Mouse (Mus musculus) liver, postnatal 0 days (tissue): Measurements from ENCODE around the gene Dlg2. TPM values are rescaled to one million over a fixed set of nuclear protein-coding genes. Genes with fewer than 3 reads are reported as not detected.

ENCODE experiments used
- ATAC-seq: fragments of 200-750 bp; cut with Nextera tagmentation; 2 replicates; pipeline ENCODE4 v1.8.0; 2017; ENCODE audit warnings: mild to moderate bottlenecking, moderate library complexity
- DNase-seq: peaks from one replicate; pipeline ENCODE4 v3.0.0-alpha.2; 2016
- H3K27ac ChIP-seq: fragments of 300-500 bp; sonication (generic); 2 replicates; pipeline ENCODE4 v1.5.1; 2014; ENCODE audit warnings: antibody characterized with exemption, moderate library complexity, mild to moderate bottlenecking, low read depth
- H3K27me3 ChIP-seq: fragments of 300-500 bp; sonication (generic); 2 replicates; pipeline ENCODE4 v1.6.1; 2014; ENCODE audit warnings: low read length, control low read depth, mixed read lengths; ENCODE audit not compliant: insufficient read depth
- H3K36me3 ChIP-seq: fragments of 300-500 bp; sonication (generic); replicated peaks from 2 replicates; pipeline ENCODE4 v1.6.1; 2014; ENCODE audit warnings: mild to moderate bottlenecking, control low read depth, low read length, moderate library complexity, mixed read lengths; ENCODE audit not compliant: insufficient read depth
- H3K4me1 ChIP-seq: fragments of 300-500 bp; sonication (generic); 2 replicates; pipeline ENCODE4 v1.6.1; 2014; ENCODE audit warnings: antibody characterized with exemption, mild to moderate bottlenecking, control low read depth; ENCODE audit not compliant: insufficient read depth
- H3K4me2 ChIP-seq: fragments of 300-500 bp; sonication (generic); 2 replicates; pipeline ENCODE4 v1.6.1; 2014; ENCODE audit warnings: low read depth, mild to moderate bottlenecking, low read length, moderate library complexity, mixed read lengths
- H3K4me3 ChIP-seq: fragments of 300-500 bp; sonication (generic); 2 replicates; pipeline ENCODE4 v1.5.1; 2014; ENCODE audit warnings: low read depth, low read length
- H3K9ac ChIP-seq: fragments of 300-500 bp; sonication (generic); replicated peaks from 2 replicates; pipeline ENCODE4 v1.6.1; 2014; ENCODE audit warnings: mild to moderate bottlenecking, moderate library complexity
- H3K9me3 ChIP-seq: fragments of 300-500 bp; sonication (generic); 2 replicates; pipeline ENCODE4 v1.6.1; 2016; ENCODE audit warnings: mild to moderate bottlenecking, control low read depth, low read length, mixed read lengths
- CTCF ChIP-seq: sonication (generic); IDR thresholded peaks from 2 replicates; pipeline ENCODE4 v1.5.1; 2016; ENCODE audit warnings: antibody characterized with exemption, low read depth
- EP300 ChIP-seq: IDR thresholded peaks from 2 replicates; pipeline ENCODE4 v1.6.1; 2016; ENCODE audit warnings: antibody characterized with exemption, low read depth, mild to moderate bottlenecking
- WGBS: fragments of 180-500 bp; shearing (Covaris S2); extraction: QIAGEN DNeasy Blood & Tissue Kit; methylation state at CpG from one replicate; pipeline ENCODE4 v1.1.7; 2014; ENCODE audit not compliant: insufficient replicate concordance; 5-methylcytosine and 5-hydroxymethylcytosine counted together
- polyA plus RNA-seq: library from polyadenylated mRNA; unstranded; fragments of >200 nt; fragmentation: Nextera tagmentation; extraction: Ambion mirVana; gene quantifications from 2 replicates; pipeline ENCODE4 v1.2.1, GENCODE M21; 2015

Gene Dlg2
- polyA plus RNA-seq, 1 experiment from 2014 or later, result 0.41 TPM

DNA sequence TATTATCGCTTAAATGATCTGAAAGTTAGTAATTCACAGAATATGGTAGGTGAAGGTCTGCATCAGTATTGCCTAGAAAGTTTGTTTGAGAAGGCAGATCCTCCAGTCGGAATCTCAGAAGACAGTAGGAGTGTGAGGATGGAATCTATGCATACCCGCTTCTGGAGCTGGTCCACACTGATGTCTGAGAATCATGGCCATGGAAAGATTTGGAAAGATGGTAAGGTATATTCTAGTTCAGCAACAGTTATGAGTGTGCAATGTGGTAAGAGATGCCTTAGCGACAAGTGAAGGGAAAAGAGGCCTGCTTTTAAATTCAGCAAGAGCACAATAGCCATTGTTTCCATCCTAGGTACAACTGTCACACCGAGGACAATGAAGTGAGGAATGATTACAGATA lies 464.3 kb downstream of the Dlg2 start:
- Histone ChIP-seq H3K9ac (no peak overlapping the region), H3K36me3 (no peaks in the 10 kb centered on the region), H3K27ac (no peak overlapping the region), H3K4me2 (no peak overlapping the region), H3K9me3 (no peaks in the 10 kb centered on the region), H3K4me3 (no peak overlapping the region), H3K4me1 (no peaks in the 10 kb centered on the region), H3K27me3 (no peaks in the 10 kb centered on the region)
- ATAC-seq (no peak), DNase-seq (no peak)
- WGBS, result 77% methylated on average over 5 of the region's 5 CpGs
- TF ChIP-seq EP300 (no peak), CTCF (no peak)

DNA sequence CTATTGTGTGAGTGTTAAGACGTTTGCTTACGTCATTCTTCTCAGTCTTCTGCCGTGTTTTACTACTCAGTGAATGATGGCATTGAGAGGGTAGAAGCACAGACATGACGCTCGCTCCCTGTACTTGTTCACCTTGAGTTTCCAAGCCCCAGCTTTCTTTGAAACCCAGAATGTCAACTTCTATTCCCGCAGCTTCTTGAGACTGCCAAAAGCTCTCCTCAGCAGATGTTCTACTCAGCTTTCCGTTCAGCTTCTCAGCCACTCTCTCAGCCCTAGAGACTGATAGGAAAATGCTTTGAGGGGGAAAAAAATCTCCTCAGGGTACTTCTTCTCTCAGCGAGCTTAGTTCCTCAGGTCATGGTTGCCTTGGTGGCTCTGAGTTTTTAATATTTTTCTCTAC lies 470.6 kb downstream of the Dlg2 start:
- H3K4me2 ChIP-seq, result no peak overlapping the region
- no peaks in the 10 kb centered on the region for H3K27me3 ChIP-seq
- H3K9me3 ChIP-seq, result no peaks in the 10 kb centered on the region
- H3K36me3 ChIP-seq, result no peaks in the 10 kb centered on the region
- ATAC-seq (no peak), DNase-seq (no peak)
- H3K4me3 ChIP-seq, result no peak overlapping the region
- H3K9ac ChIP-seq, result no peak overlapping the region
- TF ChIP-seq EP300, result no peak
- no peak for TF ChIP-seq CTCF
- no peaks in the 10 kb centered on the region for H3K4me1 ChIP-seq
- H3K27ac ChIP-seq, result no peak overlapping the region
- 72% methylated on average over 8 of the region's 8 CpGs for WGBS

DNA sequence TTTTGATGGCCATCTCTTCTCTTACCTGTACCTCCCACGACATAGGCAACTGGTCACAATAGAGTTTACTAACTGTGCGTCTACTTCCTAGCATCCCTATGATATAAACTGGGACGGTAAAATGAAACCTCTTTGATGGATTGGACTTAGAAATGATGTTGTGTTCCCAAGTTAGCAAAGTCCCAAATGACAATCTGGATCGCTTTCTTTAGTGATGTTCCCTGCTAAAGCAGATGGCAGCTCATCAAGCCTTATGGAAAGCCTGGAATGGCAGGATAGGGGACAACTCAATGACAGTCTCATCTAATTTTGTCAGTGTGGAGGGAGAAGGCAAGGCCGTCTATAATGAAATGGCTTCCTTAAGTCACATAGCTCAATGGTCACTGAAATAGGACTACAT lies 472.7 kb downstream of the Dlg2 start:
- 78% methylated on average over 5 of the region's 5 CpGs for WGBS
- DNase-seq, result no peak

DNA sequence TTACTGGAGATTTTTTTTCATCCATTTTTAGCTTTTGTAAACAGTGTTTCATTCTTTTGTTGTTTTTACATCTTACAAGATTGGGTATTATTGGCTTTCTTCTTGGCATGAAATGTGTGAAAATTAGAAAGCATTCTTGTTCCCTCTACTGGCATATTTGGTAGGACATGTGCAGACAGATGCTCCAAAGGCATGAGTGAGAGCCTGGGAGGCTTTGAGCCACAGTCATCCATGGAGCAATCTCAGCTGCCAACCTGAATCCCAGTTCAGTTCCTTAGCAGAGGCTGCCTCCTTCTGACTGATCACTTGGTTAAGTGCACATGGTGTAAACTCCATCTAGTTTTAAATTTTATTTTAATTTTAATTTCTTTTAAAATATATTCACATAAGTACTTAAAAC lies 500.8 kb downstream of the Dlg2 start:
- Histone ChIP-seq H3K9ac (no peak overlapping the region), H3K4me1 (no peaks in the 10 kb centered on the region), H3K27me3 (no peaks in the 10 kb centered on the region), H3K36me3 (no peaks in the 10 kb centered on the region), H3K27ac (no peak overlapping the region), H3K4me3 (no peak overlapping the region), H3K9me3 (no peaks in the 10 kb centered on the region), H3K4me2 (no peak overlapping the region)
- ATAC-seq (no peak), DNase-seq (no peak)
- no peak for TF ChIP-seq EP300
- TF ChIP-seq CTCF, result 0 out of 2 replicates have a peak, but pooled peaks have one; percentile 11

More for the DNA sequence above, 472.7 kb downstream of the Dlg2 start:
- Histone ChIP-seq H3K9me3 (no peaks in the 10 kb centered on the region), H3K36me3 (no peaks in the 10 kb centered on the region), H3K9ac (no peak overlapping the region), H3K27me3 (no peaks in the 10 kb centered on the region), H3K4me3 (no peak overlapping the region), H3K27ac (no peak overlapping the region), H3K4me1 (no peaks in the 10 kb centered on the region), H3K4me2 (no peak overlapping the region)
- ATAC-seq, result no peak
- no peak for TF ChIP-seq CTCF
- TF ChIP-seq EP300, result no peak

DNA sequence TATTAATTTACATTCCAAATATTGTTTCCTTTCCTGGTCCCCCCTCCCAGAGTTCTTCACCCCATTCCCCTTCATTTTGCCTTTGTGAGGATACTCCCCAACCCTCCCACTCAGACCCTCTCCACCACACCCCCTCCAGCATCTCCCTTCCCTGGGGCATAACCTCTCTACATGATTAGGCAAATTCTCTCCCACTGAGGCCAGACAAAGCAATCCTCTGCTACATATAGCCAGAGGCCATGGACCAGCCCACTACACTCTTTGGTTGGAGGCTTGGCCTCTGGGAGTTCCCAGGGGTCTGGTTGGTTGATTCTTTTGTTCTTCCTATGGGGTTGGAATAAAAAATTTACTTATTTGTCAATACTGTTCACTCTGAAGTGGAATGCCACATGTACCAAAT lies 505.6 kb downstream of the Dlg2 start:
- Histone ChIP-seq H3K27me3 (no peaks in the 10 kb centered on the region), H3K4me2 (no peak overlapping the region), H3K4me3 (no peak overlapping the region), H3K27ac (no peak overlapping the region), H3K36me3 (no peaks in the 10 kb centered on the region), H3K9me3 (no peaks in the 10 kb centered on the region), H3K4me1 (no peaks in the 10 kb centered on the region), H3K9ac (no peak overlapping the region)
- no peak for DNase-seq
- TF ChIP-seq CTCF, result no peak
- TF ChIP-seq EP300, result no peak
- ATAC-seq, result no peak

DNA sequence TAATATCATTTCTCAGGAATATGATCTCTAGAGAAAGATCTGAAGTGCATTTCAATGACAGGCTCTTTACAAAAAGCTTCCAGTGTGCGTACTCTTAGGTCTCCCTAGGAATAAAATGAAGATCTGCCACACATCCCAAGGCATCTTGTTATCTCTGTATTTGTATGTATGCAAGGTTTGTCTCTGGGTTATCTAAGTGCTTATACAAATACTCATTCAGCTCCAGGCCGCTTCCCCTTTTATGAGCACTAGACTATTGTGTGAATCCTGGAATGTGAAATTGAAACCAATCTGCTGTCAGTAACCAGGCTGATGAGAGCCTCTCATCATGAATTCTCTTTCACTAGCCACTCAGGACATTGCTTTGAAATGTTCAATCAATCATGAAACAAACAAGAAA lies 534.2 kb downstream of the Dlg2 start:
- no peaks in the 10 kb centered on the region for H3K9me3 ChIP-seq
- ATAC-seq (no peak), DNase-seq (no peak)
- no peaks in the 10 kb centered on the region for H3K36me3 ChIP-seq
- 56% methylated on average over 2 of the region's 2 CpGs for WGBS
- H3K4me2 ChIP-seq, result no peak overlapping the region
- TF ChIP-seq EP300 (no peak), CTCF (no peak)
- no peak overlapping the region for H3K9ac ChIP-seq
- H3K4me3 ChIP-seq, result no peak overlapping the region
- H3K27me3 ChIP-seq, result no peaks in the 10 kb centered on the region
- no peaks in the 10 kb centered on the region for H3K4me1 ChIP-seq
- no peak overlapping the region for H3K27ac ChIP-seq
